In the genomic region with DNA sequence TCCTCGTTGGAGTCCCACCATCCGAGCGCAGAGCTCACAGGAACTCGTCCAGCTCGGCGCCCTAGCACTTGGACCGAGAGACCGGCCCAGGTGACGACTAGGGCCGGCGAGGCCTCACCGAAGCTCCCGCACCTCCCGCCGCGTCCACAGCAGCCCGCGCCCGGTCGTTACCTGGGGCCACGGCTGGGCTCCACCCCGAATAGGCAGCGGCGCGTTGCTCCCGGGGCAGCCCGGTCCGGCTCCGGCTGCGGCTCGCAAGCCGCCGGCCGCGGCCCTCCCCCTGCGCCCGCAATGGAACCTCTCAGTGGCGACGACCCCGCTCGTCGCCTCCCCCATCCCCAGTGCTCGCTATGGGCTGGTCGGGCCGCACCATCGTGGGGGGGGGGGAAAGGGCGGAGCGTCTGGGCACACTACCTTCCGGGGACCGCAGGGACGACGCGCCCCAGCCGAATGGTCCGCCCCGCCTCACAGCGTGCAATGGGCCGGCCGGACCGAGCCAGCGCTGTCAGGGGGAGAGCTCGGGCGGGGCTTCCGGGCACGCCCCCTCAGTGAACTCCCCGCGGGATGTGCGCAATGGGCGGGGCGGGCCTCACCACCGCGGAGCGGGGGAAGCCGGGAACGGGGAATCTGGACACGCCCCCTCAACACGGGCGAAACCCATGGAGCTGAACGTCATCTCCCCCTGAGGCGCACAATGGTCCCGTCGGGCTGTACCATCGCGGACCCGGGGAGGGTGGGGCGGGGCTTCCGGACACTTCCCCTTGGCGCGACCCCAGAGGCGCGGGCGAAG, we compare ENCODE assay signal across 8 mouse cellular contexts. TPM values are rescaled to one million over a fixed set of nuclear protein-coding genes. Genes with fewer than 3 reads are reported as not detected.
DNase-seq lines count a peak whose midpoint lies in the region; ATAC-seq lines count a peak whose summit lies in the region.

A gene (minus strand): TSS at position 350 of the 790 bp plus-strand sequence.

- intact Hi-C loops in gastrocnemius, postnatal 14 days (cut with DNase I; ENCODE audit: low total_unique reads), result no loop called here
- intact Hi-C loops in left cerebral cortex, postnatal 10 days (cut with DNase I), result no loop called here

- peak; percentile 100 for DNase-seq in adrenal gland, adult (ENCODE audit: inconsistent age in 2 of 2, low spot score in 1 of 2)
- peak; percentile 98 for DNase-seq in embryo, embryonic 10.5 days (ENCODE audit: low spot score)
- DNase-seq in gastrocnemius, postnatal 14 days, result peak; percentile 100
- DNase-seq in left cerebral cortex, postnatal 10 days (ENCODE audit: extremely low spot score in 1 of 2, low spot score in 2 of 2), result peak; percentile 98 to 100
- DNase-seq in right cerebral cortex, postnatal 25 days, result peak; percentile 100
- DNase-seq in urinary bladder, postnatal 4 days (ENCODE audit: low spot score in 2 of 2), result peak; percentile 99 to 100

- peak; percentile 90 for ATAC-seq in inflammation-experienced regulatory T-cells, adult 6 months
- ATAC-seq in megakaryocyte-erythroid progenitor cell, adult 5-6 weeks (replicated peaks; ENCODE audit: low FRiP score, low TSS enrichment, poor library complexity, severe bottlenecking), result peak; percentile 94

RNA-seq across cellular contexts. Expression of the gene that starts here (rescaled TPM):
- total RNA-seq in gastrocnemius, postnatal 14 days (2021), result 10 to 100 TPM; 25.7 to 26.0 TPM
- 10 to 100 TPM; 24.3 to 29.6 (median 28.6) TPM for polyA plus RNA-seq in inflammation-experienced regulatory T-cells, adult 6 months (2017; shearing (Covaris generic))
- total RNA-seq in left cerebral cortex, postnatal 10 days (2021), result 100 to 1,000 TPM in 1 of 2 experiments, 10 to 100 TPM in 1; 97.4 to 102 TPM
- total RNA-seq in megakaryocyte-erythroid progenitor cell, adult 5-6 weeks (2014; fragmentation: Nextera tagmentation), result 92.1 and 118 TPM in 2 replicates
- 12.7 and 17.9 TPM in 2 replicates for total RNA-seq in megakaryocyte-erythroid progenitor cell, adult 5-6 weeks (2017)

Comparison
In these comparisons a context has a peak if more than half of its experiments do, and no peak if none do; other contexts are left out.
1. Peak in every context shown above with its lines: DNase-seq and ATAC-seq.